Mouse (Mus musculus) gastrocnemius, adult 18-20 months (tissue): Measurements from ENCODE around the gene Nup98. TPM values are rescaled to one million over a fixed set of nuclear protein-coding genes. Genes with fewer than 3 reads are reported as not detected.

Experiments
- DNase-seq: peaks from one replicate; pipeline ENCODE4 v3.0.0; 2021; ENCODE audit warnings: low spot score
- long read RNA-seq, 2 experiments: library from polyadenylated mRNA; stranded (forward); transcript quantifications; one replicate each; pipeline ENCODE4 v2.0.0; 2021
- total RNA-seq, 2 experiments: library from RNA; stranded (reverse); gene quantifications; 2 replicates each; pipeline ENCODE4 v1.2.3; 2021

Gene Nup98
- total RNA-seq: 10 to 100 TPM; 24.0 to 29.8 TPM
- long read RNA-seq, experiment 1, full-length matches to known transcripts: 3 of 8 reads
- long read RNA-seq, experiment 1, partial matches to known transcripts: 1 of 8 reads
- long read RNA-seq, experiment 1, other reads (novel, unspliced or antisense): 4 of 8 reads
- long read RNA-seq, experiment 2, partial matches to known transcripts: 1 of 5 reads
- long read RNA-seq, experiment 2, other reads (novel, unspliced or antisense): 2 of 5 reads

DNA sequence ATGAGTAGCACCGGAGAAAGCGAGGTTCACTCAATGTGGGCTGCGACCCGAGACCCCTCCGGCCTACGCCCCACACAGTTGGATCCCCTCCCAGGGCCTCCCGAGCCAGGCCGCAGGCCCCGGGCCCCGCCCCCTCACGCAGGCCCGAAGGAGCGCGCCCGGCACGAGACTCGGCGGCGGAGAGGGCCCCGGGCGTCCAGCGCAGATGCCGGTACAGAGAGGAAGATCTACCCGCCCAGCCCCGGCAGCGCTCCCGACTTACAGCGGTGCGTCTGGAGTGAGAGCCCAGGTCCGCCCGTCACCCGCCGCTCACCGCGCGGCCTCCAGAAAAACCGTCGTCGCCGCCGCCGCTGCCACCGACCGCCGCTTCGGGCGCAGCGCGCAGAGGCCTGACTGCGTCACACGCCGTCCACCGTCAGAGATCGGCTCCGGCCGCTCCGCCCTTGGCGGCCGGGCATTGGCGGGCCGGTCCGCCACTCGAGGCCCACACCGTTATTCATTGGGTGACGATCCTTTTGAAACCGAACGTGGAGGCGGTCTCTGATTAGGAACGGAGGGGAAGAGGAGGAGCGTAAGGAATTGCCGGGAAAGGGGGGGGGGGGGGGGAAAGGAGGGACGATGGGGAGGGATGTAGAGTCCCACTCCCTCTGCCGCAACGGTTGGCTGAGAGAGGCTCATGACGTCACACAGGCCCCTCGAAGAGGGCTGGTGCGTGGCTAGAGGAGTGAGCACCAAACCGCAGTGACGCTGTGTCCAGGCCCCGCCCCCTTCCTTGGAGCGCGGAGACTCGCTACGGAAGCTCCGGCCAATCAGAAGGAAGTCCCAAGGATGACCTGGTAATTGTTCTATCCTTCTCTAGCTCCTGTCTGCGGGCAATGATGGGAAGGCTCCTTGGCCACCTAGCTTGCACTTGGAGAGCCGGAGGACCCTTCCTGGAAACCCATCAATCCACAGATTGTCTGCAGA is at the start of gene Nup98, which contains the start of gene Pgap2:
TSS of gene Nup98 (minus strand) at position 421 of the 966 bp plus-strand sequence.
TSS of gene Pgap2 (plus strand) at position 453 of the 966 bp plus-strand sequence.
- peak; percentile 99 for DNase-seq

DNA sequence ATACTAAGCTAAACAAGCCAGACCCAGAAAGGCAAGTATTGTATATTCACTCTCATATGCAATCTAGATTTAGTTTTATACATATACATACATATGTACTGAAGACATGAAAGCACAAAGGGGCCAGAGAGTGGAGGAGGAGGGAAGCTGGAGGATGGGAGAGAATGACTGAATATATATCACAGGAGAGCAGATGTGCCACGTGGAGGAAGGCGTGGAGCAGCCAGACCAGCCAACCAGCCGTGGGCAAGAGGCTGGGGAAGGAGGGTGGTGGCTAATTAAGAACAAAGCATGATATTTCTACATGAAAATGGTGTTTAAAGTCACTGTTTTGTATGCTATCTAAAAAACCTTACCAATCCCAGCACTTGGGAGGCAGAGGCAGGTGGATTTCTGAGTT is 48.8 kb upstream of the Nup98 start:
- no peak for DNase-seq

DNA sequence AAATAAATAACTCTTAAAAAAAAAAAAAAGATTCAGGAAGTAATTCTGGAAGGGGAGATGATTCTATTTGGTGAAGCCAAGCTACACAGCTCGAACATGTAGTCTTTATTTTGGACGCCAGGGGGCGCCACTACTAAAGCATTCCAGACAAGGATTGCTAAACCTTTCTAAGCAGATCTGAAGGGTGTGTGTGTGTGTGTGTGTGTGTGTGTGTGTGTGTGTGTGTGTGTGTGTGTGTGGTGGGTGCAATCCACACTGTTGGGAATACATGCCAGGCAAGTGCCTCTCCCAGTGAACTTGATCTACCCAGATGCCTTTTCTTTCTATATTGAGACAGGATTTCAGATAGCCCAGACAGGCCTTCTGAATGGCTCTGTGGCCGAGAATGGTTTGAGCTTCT is 48.2 kb upstream of the Nup98 start:
- peak; percentile 89 for DNase-seq

DNA sequence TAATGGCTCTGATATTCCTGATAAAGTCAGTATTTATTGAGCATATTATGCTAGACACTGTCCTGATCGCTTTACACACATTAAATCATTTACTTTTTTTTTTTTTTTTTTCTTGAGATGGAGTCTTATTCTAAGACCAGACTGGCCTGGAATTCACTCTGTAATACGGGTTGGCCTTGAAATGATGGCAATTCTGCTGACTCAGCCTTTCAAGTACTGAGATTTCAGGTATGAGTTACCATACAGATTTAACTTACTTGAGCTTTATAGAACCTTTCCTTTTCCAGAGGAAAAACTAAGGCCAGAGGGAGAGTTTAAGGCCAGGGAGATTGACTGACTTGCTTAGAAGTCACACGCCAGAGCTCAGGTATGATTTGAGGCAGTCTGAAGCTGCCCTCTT is 46.7 kb upstream of the Nup98 start:
- DNase-seq: no peak

- no peak for DNase-seq
These were observed 46.0 kb upstream of the Nup98 start, which contains the start of gene Rhog for GRCm38 (mm10) chr7:102255954-102256353. Rhog (minus strand) TSS chr7:102256054.

DNA sequence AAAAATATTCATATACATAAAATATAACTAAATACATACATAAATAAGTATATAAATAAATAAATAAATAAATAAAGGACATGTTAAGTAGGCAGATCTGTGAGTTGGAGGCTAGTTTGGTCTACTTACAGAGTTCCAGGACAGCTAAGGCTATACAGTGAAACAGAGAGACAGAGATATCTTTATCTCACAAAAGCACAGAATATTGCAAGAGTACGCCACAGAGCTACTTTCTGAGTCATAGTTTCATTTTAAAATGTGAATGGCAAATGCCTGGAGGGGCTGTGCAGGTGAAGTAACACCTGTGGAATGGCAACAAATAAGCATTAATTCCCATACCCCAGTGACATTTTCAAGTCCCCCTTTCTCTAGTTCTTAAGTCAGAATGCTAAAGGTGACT is 43.7 kb upstream of the Nup98 start:
- DNase-seq: no peak

GRCm38 (mm10) chr7:102250631-102251214 is 40.7 kb upstream of the Nup98 start:
- DNase-seq: peak; percentile 92

DNA sequence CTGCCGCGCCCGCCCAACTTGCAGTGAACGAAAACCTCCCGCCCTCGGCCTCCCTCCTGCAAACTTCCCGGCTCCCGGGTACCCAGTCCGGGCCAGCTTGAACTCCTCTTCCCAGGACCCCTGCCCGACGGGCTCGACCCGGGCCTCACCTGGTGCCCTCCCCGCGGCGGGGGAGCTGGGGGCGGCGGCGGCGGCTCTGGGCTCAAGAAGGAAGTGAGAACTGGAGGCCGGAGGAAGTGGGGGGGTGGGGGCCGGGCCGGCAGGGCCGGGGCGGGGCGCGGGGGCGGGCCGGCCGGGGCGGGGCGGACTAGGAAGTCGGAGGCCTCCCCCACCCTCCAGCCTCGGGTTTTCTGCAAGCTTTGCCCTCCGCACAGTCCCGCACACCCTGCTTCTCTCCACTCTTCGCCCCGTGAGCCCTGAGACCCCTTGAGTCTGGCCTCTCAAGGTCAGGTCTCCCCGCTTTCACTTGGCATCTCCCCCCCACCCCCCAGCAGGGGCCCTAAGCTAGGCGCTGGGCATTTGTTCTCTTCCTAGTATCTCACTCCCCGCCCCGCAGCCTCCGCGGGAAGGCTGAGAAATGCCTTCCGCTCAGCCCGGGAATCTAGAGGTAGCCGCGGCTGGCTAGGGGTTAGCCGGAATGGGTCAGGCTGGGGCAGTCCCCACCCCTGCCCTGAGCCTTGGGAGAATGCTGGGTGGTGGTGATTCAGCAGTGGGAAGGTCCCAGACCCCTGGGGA is 40.1 kb upstream of the Nup98 start:
- peak; percentile 70 for DNase-seq

DNA sequence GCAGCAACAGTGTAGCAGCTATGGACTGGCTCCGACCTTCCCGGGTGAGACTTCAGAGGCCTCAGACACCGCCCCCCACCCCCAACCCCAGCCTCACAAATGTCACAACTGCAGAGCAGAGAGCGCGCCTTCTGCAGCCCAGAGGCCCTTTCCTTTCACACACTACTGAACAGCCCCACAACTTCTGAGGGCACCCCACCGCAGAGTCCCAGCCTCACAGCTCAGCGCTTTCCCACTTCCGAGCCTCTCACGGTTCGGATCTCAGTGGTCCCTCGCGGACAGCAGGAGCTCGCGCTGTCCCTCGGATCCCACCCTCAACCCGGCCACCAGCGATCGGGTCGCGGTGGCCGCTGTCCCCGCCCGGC is 39.5 kb upstream of the Nup98 start:
- no peak for DNase-seq

- DNase-seq: no peak
These were observed 38.9 kb upstream of the Nup98 start for GRCm38 (mm10) chr7:102248691-102249404.

- DNase-seq: no peak
These were observed 37.2 kb upstream of the Nup98 start for GRCm38 (mm10) chr7:102246956-102247797.

DNA sequence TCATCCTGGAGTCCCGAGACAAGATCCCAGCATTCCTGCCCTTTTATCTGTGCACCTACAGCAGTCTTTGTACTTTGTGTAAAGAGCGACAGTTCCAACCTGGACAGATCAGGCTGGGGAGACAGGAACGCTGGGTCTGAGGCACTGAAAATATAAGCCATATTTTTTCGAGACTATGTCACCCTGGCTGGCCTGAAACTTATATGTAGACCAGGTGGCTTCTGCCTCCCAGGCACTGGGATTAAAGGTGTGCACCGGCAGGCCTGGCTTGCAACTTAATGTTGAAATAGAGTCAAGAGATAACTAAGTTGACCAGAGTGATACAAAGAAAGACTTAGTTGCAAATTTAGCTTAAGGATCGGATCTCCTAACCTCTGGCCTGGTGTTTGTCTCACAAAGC is 36.3 kb upstream of the Nup98 start:
- no peak for DNase-seq

- peak; percentile 40 for DNase-seq
These were observed 35.8 kb upstream of the Nup98 start for GRCm38 (mm10) chr7:102245775-102246174.

GRCm38 (mm10) chr7:102244782-102245535 is 35.0 kb upstream of the Nup98 start:
- peak; percentile 58 for DNase-seq

DNA sequence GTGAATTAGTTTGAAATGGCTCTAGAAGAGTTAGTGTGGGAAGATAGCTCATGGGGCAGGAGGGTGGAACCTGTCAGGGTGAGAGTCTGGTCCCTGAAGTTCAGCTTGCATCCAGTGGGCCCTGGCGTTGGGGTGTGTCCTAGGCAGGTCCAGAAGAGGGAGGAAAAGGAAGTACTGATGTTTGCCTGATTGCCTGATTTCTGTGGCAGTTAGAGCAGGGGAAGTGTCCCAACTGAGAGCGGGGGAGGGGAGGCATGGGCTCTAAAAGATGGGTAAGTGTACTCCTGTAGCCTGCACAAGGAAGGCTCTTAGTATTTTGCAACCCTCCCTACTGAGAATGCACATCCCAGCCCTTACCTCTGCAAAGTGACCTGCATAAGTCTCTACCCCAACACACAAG is 33.9 kb upstream of the Nup98 start:
- no peak for DNase-seq

GRCm38 (mm10) chr7:102242917-102243316 is 32.9 kb upstream of the Nup98 start:
- DNase-seq: no peak

DNA sequence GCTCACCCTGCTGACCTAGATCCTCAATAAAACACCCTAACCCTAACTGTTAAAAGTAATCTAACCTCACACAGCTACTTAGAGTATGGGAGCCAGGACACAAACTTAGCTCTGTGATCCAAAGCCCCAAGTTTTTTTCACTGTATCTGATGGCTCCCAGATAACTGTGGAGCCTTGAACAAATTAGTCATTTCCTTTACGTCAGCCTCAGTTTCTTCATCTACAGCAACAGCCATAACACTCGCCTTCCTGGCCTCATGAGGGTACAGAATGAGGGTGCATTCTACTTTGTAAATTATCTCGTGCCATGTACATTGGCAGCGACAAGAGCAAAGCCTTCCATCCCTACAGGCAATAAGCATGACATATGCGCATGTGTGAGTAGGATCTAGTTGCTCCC is 32.4 kb upstream of the Nup98 start:
- DNase-seq: no peak

- DNase-seq: no peak
These were observed 29.6 kb upstream of the Nup98 start for GRCm38 (mm10) chr7:102239591-102239990.

GRCm38 (mm10) chr7:102238686-102239286 is 28.8 kb upstream of the Nup98 start:
- no peak for DNase-seq
